Mouse (Mus musculus): Measurements from ENCODE around the gene Cdc20.

DNA sequence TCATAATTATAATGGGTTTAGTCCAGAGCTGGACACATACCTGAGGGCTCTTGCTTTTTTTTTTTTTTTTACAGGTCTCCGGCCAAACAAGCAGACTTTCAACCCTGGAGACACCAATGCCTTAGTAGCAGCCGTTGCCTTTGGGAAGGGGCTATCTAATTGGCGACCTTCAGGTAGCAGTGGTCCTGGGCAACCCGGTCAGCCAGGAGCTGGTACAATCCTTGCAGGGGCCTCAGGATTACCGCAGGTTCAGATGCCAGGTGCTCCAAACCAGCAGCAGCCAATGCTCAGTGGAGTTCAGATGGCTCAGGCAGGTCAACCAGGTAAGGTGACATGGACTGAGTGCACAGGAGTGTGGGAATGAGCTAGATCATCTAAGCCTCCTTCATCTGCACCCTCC is 23.6 kb downstream of the Cdc20 start:
- TF ChIP-seq CTCF (IDR thresholded peaks at IDR 0.05; ENCODE audit: low read depth) (no peak), EP300 (IDR thresholded peaks at IDR 0.05; ENCODE audit: low read depth) (no peak)
